Mouse (Mus musculus) C2C12 (cell line): Measurements from ENCODE around the gene Bnip2. TPM values are rescaled to one million over a fixed set of nuclear protein-coding genes. Genes with fewer than 3 reads are reported as not detected.

ENCODE experiments used
- H3K27me3 ChIP-seq: one replicate; pipeline ENCODE4 v1.6.1; 2011; ENCODE audit not compliant: control insufficient read depth, insufficient read depth, insufficient read length
- H3K36me3 ChIP-seq: one replicate; pipeline ENCODE4 v1.6.1; 2011; ENCODE audit not compliant: control insufficient read depth, insufficient read depth
- H3K4me3 ChIP-seq: one replicate; pipeline ENCODE4 v1.5.1; 2011; ENCODE audit warnings: mild to moderate bottlenecking, control low read depth; ENCODE audit not compliant: poor library complexity, insufficient read depth, severe bottlenecking
- H3K79me2 ChIP-seq: one replicate; pipeline ENCODE4 v1.6.1; 2011; ENCODE audit not compliant: control insufficient read depth, insufficient read depth
- H3K79me3 ChIP-seq: one replicate; pipeline ENCODE4 v1.6.1; 2011; ENCODE audit warnings: low read depth, control low read depth
- H3ac ChIP-seq: one replicate; pipeline ENCODE3; 2011; ENCODE audit warnings: low read depth; ENCODE audit not compliant: control insufficient read depth, insufficient read length
- CEBPB ChIP-seq: IDR thresholded peaks from one replicate; pipeline ENCODE4 v1.6.1; 2011; ENCODE audit warnings: low read depth, mild to moderate bottlenecking, control low read depth, moderate library complexity
- CTCF ChIP-seq: IDR thresholded peaks from one replicate; pipeline ENCODE4 v1.5.1; 2011; ENCODE audit not compliant: control insufficient read depth, insufficient read depth, insufficient read length
- FOSL1 ChIP-seq: IDR thresholded peaks from one replicate; pipeline ENCODE4 v1.8.0; 2011; ENCODE audit warnings: mild to moderate bottlenecking, low read length; ENCODE audit not compliant: poor library complexity, insufficient read depth, severe bottlenecking
- MAX ChIP-seq: IDR thresholded peaks from one replicate; pipeline ENCODE4 v1.6.1; 2011; ENCODE audit warnings: mild to moderate bottlenecking, control low read depth
- MYOD1 ChIP-seq: IDR thresholded peaks from one replicate; pipeline ENCODE4 v1.6.1; 2011; ENCODE audit warnings: low read depth; ENCODE audit not compliant: control insufficient read depth, insufficient read length
- MYOG ChIP-seq: IDR thresholded peaks from one replicate; pipeline ENCODE4 v1.6.1; 2011; ENCODE audit not compliant: control insufficient read depth, insufficient read length; ENCODE audit errors: extremely low read depth
- USF1 ChIP-seq: IDR thresholded peaks from one replicate; pipeline ENCODE4 v1.6.1; 2011; ENCODE audit warnings: low read depth, mild to moderate bottlenecking, control low read depth, moderate library complexity
- polyA plus RNA-seq: library from polyadenylated mRNA; unstranded; fragments of >200 nt; fragmentation: generic; extraction: Trizol; gene quantifications from one replicate; pipeline ENCODE4 v1.2.1, GENCODE M21; 2012; ENCODE audit warnings: missing spikeins

Gene Bnip2
- polyA plus RNA-seq, 1 experiment, result 104 TPM

DNA sequence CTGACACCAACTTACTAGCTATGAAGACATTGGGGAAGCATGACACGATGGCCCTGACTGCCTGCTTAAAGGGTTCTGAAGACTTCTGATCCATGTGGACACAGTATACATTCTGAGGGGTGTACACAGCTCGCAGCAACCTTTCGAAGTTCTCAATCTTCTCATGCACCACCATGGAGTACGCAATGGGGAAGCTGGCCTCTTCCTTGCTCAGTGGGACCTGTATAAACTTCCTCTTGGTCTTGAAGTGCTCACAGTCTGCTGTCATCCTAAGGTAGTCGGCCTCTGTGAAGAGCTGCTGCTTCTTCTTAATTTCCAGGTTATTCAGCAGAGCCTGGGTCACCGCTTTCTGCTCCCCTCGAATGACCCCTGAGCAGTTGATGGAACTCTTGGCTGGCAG lies 45.4 kb downstream of the Bnip2 start:
- Histone ChIP-seq H3K79me2 (no peaks in the 10 kb centered on the region), H3K27me3 (no peaks in the 10 kb centered on the region), H3K4me3 (no peak overlapping the region), H3ac (no peak overlapping the region), H3K79me3 (no peaks in the 10 kb centered on the region), H3K36me3 (no peaks in the 10 kb centered on the region)
- TF ChIP-seq USF1 (no peak), MYOG (no peak), CEBPB (no peak), MAX (no peak), MYOD1 (no peak), FOSL1 (no peak), CTCF (no peak)

DNA sequence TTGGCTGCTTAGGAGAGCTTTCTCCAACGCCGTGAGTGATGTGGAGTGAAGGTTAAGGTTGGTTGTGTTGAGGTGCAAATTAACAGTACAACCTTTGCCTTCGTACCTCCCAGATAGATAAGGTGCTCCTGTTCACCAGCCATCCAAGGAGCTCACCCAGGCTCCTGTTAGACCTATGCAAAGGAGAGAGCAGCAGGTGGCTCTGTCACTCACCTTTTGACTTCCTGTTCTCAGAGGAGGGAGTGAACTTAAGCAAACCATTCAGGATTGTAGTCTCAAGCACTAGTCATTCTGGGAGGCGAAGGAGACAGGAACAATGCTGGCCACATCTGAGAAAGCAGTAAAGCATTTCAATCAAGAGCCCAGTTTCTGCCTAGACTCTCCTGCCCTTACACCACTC lies 47.4 kb downstream of the Bnip2 start:
- TF ChIP-seq MYOD1 (peak; percentile 25), FOSL1 (no peak)
- Histone ChIP-seq H3ac (no peak overlapping the region), H3K79me3 (no peaks in the 10 kb centered on the region), H3K79me2 (no peaks in the 10 kb centered on the region), H3K4me3 (no peak overlapping the region), H3K36me3 (no peaks in the 10 kb centered on the region), H3K27me3 (no peaks in the 10 kb centered on the region)

- Histone ChIP-seq H3K79me2 (no peaks in the 10 kb centered on the region), H3K79me3 (no peaks in the 10 kb centered on the region), H3ac (no peak within 1 kb of the TSS), H3K27me3 (no peaks in the 10 kb centered on the region), H3K4me3 (no peak within 1 kb of the TSS), H3K36me3 (no peaks in the 10 kb centered on the region)
- TF ChIP-seq MYOD1, result no peak
- no peak for TF ChIP-seq CEBPB
- no peak for TF ChIP-seq MYOG
- no peak for TF ChIP-seq USF1
- no peak for TF ChIP-seq FOSL1
- TF ChIP-seq MAX, result no peak
- TF ChIP-seq CTCF, result no peak
Measured at GRCm38 (mm10) chr9:70037988-70038387, 48.7 kb downstream of the Bnip2 start, which contains the start of gene Gcnt3. TSS of gene Gcnt3 (minus strand) at chr9:70038088.

GRCm38 (mm10) chr9:70039597-70040385 lies 50.5 kb downstream of the Bnip2 start:
- Histone ChIP-seq H3K27me3 (no peaks in the 10 kb centered on the region), H3K4me3 (no peak overlapping the region), H3K36me3 (no peaks in the 10 kb centered on the region), H3K79me3 (no peaks in the 10 kb centered on the region), H3K79me2 (no peaks in the 10 kb centered on the region), H3ac (no peak overlapping the region)
- TF ChIP-seq CEBPB, result no peak
- no peak for TF ChIP-seq USF1
- no peak for TF ChIP-seq FOSL1
- no peak for TF ChIP-seq MYOG
- no peak for TF ChIP-seq MAX
- TF ChIP-seq CTCF, result no peak

- Histone ChIP-seq H3K36me3 (no peaks in the 10 kb centered on the region), H3K79me3 (no peaks in the 10 kb centered on the region), H3K27me3 (no peaks in the 10 kb centered on the region), H3K79me2 (no peaks in the 10 kb centered on the region), H3K4me3 (no peak overlapping the region), H3ac (no peak overlapping the region)
- TF ChIP-seq CEBPB, result no peak
- no peak for TF ChIP-seq MYOG
- no peak for TF ChIP-seq MAX
- no peak for TF ChIP-seq USF1
- no peak for TF ChIP-seq CTCF
- TF ChIP-seq FOSL1, result no peak
Measured at GRCm38 (mm10) chr9:70040570-70040969, 51.3 kb downstream of the Bnip2 start.

DNA sequence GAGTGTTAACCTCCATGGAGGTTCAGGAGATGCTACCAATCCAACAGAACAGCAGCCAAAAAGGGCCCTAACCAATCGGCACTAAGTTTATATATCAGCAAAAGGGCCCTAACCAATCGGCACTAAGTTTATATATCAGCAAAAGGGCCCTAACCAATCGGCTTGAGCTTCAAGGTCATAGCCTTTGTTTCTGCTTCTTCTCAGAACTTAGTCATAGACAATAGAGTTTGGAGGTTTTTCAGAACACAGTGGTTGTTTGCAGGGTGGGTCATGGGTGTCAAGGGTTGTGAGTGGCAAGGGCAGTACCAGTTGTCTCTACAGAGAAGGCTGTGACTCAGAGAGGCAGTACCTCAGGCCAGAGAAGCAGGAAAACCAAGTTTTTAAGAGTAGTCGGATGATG lies 52.9 kb downstream of the Bnip2 start:
- Histone ChIP-seq H3ac (no peak overlapping the region), H3K79me2 (no peaks in the 10 kb centered on the region), H3K79me3 (no peaks in the 10 kb centered on the region), H3K4me3 (no peak overlapping the region), H3K36me3 (no peaks in the 10 kb centered on the region), H3K27me3 (no peaks in the 10 kb centered on the region)
- TF ChIP-seq MAX (no peak), MYOG (no peak), CTCF (no peak), FOSL1 (no peak), MYOD1 (no peak), CEBPB (no peak), USF1 (no peak)
